Mouse (Mus musculus) MEL (cell line): ENCODE data around the gene Ttc34. TPM values are rescaled to one million over a fixed set of nuclear protein-coding genes. Genes with fewer than 3 reads are reported as not detected.

Experiments
- DNase-seq: peaks from one replicate; pipeline ENCODE4 v3.0.0; 2011; ENCODE audit warnings: low read depth, low spot score
- H3K27ac ChIP-seq: 2 replicates; pipeline ENCODE4 v1.5.1; 2012; ENCODE audit warnings: low read depth, mild to moderate bottlenecking, control low read depth, low read length, moderate library complexity; ENCODE audit not compliant: control insufficient read depth
- H3K27me3 ChIP-seq, 2 experiments: fragments of 150-350 bp in 1 of 2; sonication (generic) in 1 of 2; 2 replicates each; pipeline ENCODE4 v1.6.1; 2012; ENCODE audit warnings: low read length in 2 of 2, mild to moderate bottlenecking in 2 of 2, improper control_type of control experiment in 1 of 2, moderate library complexity in 1 of 2; ENCODE audit not compliant: insufficient read depth in 2 of 2, control insufficient read depth in 1 of 2
- H3K36me3 ChIP-seq, 2 experiments: 2 replicates each; pipeline ENCODE4 v1.6.1; 2012 to 2014; ENCODE audit warnings: low read length in 2 of 2, improper control_type of control experiment in 1 of 2, inconsistent platforms in 1 of 2, mild to moderate bottlenecking in 1 of 2; ENCODE audit not compliant: insufficient read depth in 2 of 2, control insufficient read depth in 1 of 2
- H3K4me1 ChIP-seq, 2 experiments: fragments of 150-350 bp in 1 of 2; sonication (generic) in 1 of 2; 2 replicates each; pipeline ENCODE4 v1.6.1; 2012; ENCODE audit warnings: low read length in 2 of 2, improper control_type of control experiment in 1 of 2, mild to moderate bottlenecking in 1 of 2; ENCODE audit not compliant: insufficient read depth in 2 of 2, control insufficient read depth in 1 of 2
- H3K4me3 ChIP-seq, 2 experiments: fragments of 150-350 bp in 1 of 2; sonication (generic) in 1 of 2; 2 replicates each; pipeline ENCODE4 v1.5.1; 2012; ENCODE audit warnings: low read depth in 2 of 2, low read length in 2 of 2, mild to moderate bottlenecking in 2 of 2, moderate library complexity in 2 of 2, control low read depth in 1 of 2, improper control_type of control experiment in 1 of 2; ENCODE audit not compliant: control insufficient read depth in 1 of 2, insufficient read depth in 1 of 2
- H3K79me2 ChIP-seq: 2 replicates; pipeline ENCODE4 v1.6.1; 2012; ENCODE audit warnings: mild to moderate bottlenecking, low read length, moderate library complexity; ENCODE audit not compliant: control insufficient read depth, poor library complexity, insufficient read depth
- H3K9ac ChIP-seq: 2 replicates; pipeline ENCODE4 v1.6.1; 2012; ENCODE audit warnings: low read depth, mild to moderate bottlenecking, control low read depth, low read length, moderate library complexity; ENCODE audit not compliant: control insufficient read depth, poor library complexity, severe bottlenecking
- H3K9me3 ChIP-seq: fragments of 150-350 bp; sonication (generic); replicated peaks from 2 replicates; pipeline ENCODE4 v1.6.1; 2012; ENCODE audit warnings: mild to moderate bottlenecking, low read length, improper control_type of control experiment, moderate library complexity; ENCODE audit not compliant: insufficient read depth
- CHD1 ChIP-seq: IDR thresholded peaks from 2 replicates; pipeline ENCODE4 v1.6.1; 2012; ENCODE audit warnings: low read depth, mild to moderate bottlenecking, inconsistent platforms, low read length, improper control_type of control experiment
- CTCF ChIP-seq, 3 experiments: IDR thresholded peaks in 2 of 3; conservative IDR thresholded peaks in 1 of 3; 2 replicates each; pipeline ENCODE4 v1.5.1; 2011 to 2012; ENCODE audit warnings: low read length in 3 of 3, low read depth in 2 of 3, mild to moderate bottlenecking in 2 of 3, improper control_type of control experiment in 1 of 3, inconsistent platforms in 1 of 3, mixed read lengths in 1 of 3, moderate library complexity in 1 of 3; ENCODE audit not compliant: control insufficient read depth in 1 of 3, insufficient read depth in 1 of 3, poor library complexity in 1 of 3, severe bottlenecking in 1 of 3
- ETS1 ChIP-seq: IDR thresholded peaks from 2 replicates; pipeline ENCODE4 v1.6.1; 2012; ENCODE audit warnings: low read depth, mild to moderate bottlenecking, inconsistent platforms, low read length, improper control_type of control experiment, moderate library complexity
- GABPA ChIP-seq: IDR thresholded peaks from 2 replicates; pipeline ENCODE4 v1.6.1; 2012; ENCODE audit warnings: low read depth, mild to moderate bottlenecking, inconsistent platforms, low read length, improper control_type of control experiment, moderate library complexity
- JUND ChIP-seq: IDR thresholded peaks from 2 replicates; pipeline ENCODE4 v1.6.1; 2011; ENCODE audit warnings: low read depth, mild to moderate bottlenecking, improper control_type of control experiment, low read length
- MAFK ChIP-seq: IDR thresholded peaks from 2 replicates; pipeline ENCODE4 v1.6.1; 2011; ENCODE audit warnings: low read depth, mild to moderate bottlenecking, low read length, improper control_type of control experiment, borderline replicate concordance
- MAX ChIP-seq: IDR thresholded peaks from 2 replicates; pipeline ENCODE4 v1.6.1; 2011; ENCODE audit warnings: low read length, improper control_type of control experiment
- MAZ ChIP-seq: IDR thresholded peaks from 2 replicates; pipeline ENCODE4 v1.6.1; 2012; ENCODE audit warnings: low read depth, mild to moderate bottlenecking, inconsistent platforms, low read length, improper control_type of control experiment
- MXI1 ChIP-seq: IDR thresholded peaks from 2 replicates; pipeline ENCODE4 v1.6.1; 2011; ENCODE audit warnings: mild to moderate bottlenecking, low read depth, low read length, improper control_type of control experiment
- MYC ChIP-seq: IDR thresholded peaks from 2 replicates; pipeline ENCODE4 v1.6.1; 2011; ENCODE audit warnings: low read depth, mild to moderate bottlenecking, low read length, improper control_type of control experiment, moderate library complexity
- NELFE ChIP-seq: IDR thresholded peaks from 2 replicates; pipeline ENCODE4 v1.6.1; 2011; ENCODE audit warnings: low read depth, low read length, improper control_type of control experiment
- POLR2A ChIP-seq, 2 experiments: IDR thresholded peaks; 2 replicates each; pipeline ENCODE4 v1.6.1; 2011 to 2012; ENCODE audit warnings: low read length in 2 of 2, mild to moderate bottlenecking in 2 of 2, control low read depth in 1 of 2, improper control_type of control experiment in 1 of 2, low read depth in 1 of 2, moderate library complexity in 1 of 2; ENCODE audit not compliant: control insufficient read depth in 1 of 2, insufficient read depth in 1 of 2, poor library complexity in 1 of 2
- RCOR1 ChIP-seq: IDR thresholded peaks from 2 replicates; pipeline ENCODE4 v1.6.1; 2012; ENCODE audit warnings: low read depth, mild to moderate bottlenecking, inconsistent platforms, low read length, improper control_type of control experiment
- SIN3A ChIP-seq: IDR thresholded peaks from 2 replicates; pipeline ENCODE4 v1.6.1; 2012; ENCODE audit warnings: low read length, improper control_type of control experiment, inconsistent platforms
- TCF12 ChIP-seq: IDR thresholded peaks from 2 replicates; pipeline ENCODE4 v1.6.1; 2014; ENCODE audit warnings: low read depth, mild to moderate bottlenecking, inconsistent platforms, low read length, improper control_type of control experiment, moderate library complexity
- USF2 ChIP-seq, 2 experiments: IDR thresholded peaks; 2 replicates each; pipeline ENCODE4 v1.6.1; 2011 to 2012; ENCODE audit warnings: improper control_type of control experiment in 2 of 2, low read length in 2 of 2, borderline replicate concordance in 1 of 2, inconsistent platforms in 1 of 2, low read depth in 1 of 2, mild to moderate bottlenecking in 1 of 2; ENCODE audit not compliant: insufficient read depth in 1 of 2
- ZKSCAN1 ChIP-seq: IDR thresholded peaks from 2 replicates; pipeline ENCODE4 v1.6.1; 2012; ENCODE audit warnings: low read depth, mild to moderate bottlenecking, inconsistent platforms, low read length, improper control_type of control experiment, moderate library complexity
- ZNF384 ChIP-seq: IDR thresholded peaks from 2 replicates; pipeline ENCODE4 v1.6.1; 2012; ENCODE audit warnings: low read depth, mild to moderate bottlenecking, inconsistent platforms, low read length, improper control_type of control experiment
- polyA plus RNA-seq, 2 experiments: library from polyadenylated mRNA; stranded (reverse) in 1 of 2; unstranded in 1 of 2; fragments of >175 nt in 1 of 2; fragments of >200 nt in 1 of 2; gene quantifications; 2 replicates each; pipeline versions ENCODE4 v1.2.1 to v1.2.4; 2012; ENCODE audit warnings: low replicate concordance in 2 of 2, low read depth in 1 of 2; ENCODE audit not compliant: insufficient read length in 2 of 2, insufficient read depth in 1 of 2, missing spikeins in 1 of 2
- total RNA-seq: library from RNA; depleted of rRNA; stranded (reverse); fragments of 300-350 nt; gene quantifications from 2 replicates; pipeline ENCODE4 v1.2.3, GENCODE M21; 2012

Ttc34 gene
- total and polyA plus RNA-seq, 3 experiments = not detected

DNA sequence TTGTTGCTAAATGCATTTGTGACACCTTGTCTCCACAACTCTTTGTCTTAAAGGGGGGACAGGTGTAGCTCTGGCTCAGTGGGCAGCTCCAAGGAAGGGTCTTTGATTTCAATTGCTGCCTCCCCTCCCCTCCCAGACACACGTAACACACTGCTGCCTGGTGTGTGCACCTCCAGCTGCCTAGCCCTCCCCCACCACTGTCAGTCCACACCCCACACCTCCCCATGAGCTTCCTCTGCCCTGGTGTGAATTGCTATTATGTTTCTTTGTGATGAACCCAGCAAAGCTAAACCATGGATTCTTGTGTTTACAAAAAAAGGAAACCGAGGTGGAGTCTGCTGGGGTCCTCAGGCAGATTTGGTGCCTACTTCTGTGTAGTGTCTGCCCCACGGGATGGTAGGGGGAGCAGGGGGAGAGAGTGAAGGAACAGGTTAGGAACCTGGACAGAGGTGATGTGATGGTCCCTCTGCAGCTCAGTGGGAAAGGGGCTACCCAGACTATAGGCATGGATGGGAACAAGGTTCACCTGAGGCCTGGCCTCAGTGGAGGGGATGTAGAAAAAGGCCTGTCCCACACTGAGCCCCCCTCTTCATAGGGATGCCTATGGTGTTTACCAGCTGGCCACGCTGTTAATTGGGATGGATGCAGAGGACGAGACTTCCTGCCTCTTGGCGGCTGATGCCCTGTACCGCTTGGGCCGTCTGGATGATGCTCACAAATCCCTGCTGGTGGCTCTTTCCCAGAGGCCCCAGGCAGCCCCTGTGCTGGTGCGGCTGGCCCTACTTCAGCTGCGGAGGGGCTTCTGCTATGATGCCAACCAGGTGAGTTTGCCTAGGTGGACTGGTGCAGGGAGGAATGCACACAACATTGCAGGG is 20.3 kb downstream of the Ttc34 start:
- no peaks in the 10 kb centered on the region for H3K79me2 ChIP-seq
- H3K4me1 ChIP-seq = no peaks in the 10 kb centered on the region
- no peaks in the 10 kb centered on the region; a peak in 1 of 4 replicates for H3K27me3 ChIP-seq
- DNase-seq = no peak
- H3K9me3 ChIP-seq = no peaks in the 10 kb centered on the region
- H3K4me3 ChIP-seq = no peak overlapping the region
- H3K27ac ChIP-seq = no peak overlapping the region
- H3K36me3 ChIP-seq = no peaks in the 10 kb centered on the region
- TF ChIP-seq NELFE (no peak), JUND (no peak), MAZ (no peak), MAFK (no peak), SIN3A (no peak), RCOR1 (no peak), CTCF (IDR thresholded peaks at IDR 0.05 in 2 of 3, conservative IDR thresholded peaks at IDR 0.05 in 1 of 3; ENCODE audit: control insufficient read depth in 1 of 3, insufficient read depth in 1 of 3, low read depth in 2 of 3, low read length in 3 of 3, poor library complexity in 1 of 3, severe bottlenecking in 1 of 3) (no peak), CHD1 (no peak), MYC (no peak), ZKSCAN1 (no peak), POLR2A (IDR thresholded peaks at IDR 0.05; ENCODE audit: control insufficient read depth in 1 of 2, insufficient read depth in 1 of 2, low read depth in 1 of 2, low read length in 2 of 2, poor library complexity in 1 of 2) (no peak), ETS1 (no peak)
- no peak overlapping the region for H3K9ac ChIP-seq

GRCm38 (mm10) chr4:154858601-154859000 is 21.3 kb downstream of the Ttc34 start:
- Histone ChIP-seq H3K4me1 (no peaks in the 10 kb centered on the region), H3K4me3 (no peak overlapping the region), H3K9ac (no peak overlapping the region), H3K36me3 (no peaks in the 10 kb centered on the region), H3K27me3 (no peaks in the 10 kb centered on the region; a peak in 1 of 4 replicates), H3K27ac (no peak overlapping the region), H3K79me2 (no peaks in the 10 kb centered on the region), H3K9me3 (no peaks in the 10 kb centered on the region)
- no peak for TF ChIP-seq MAX
- TF ChIP-seq MYC = no peak
- TF ChIP-seq MXI1 = no peak
- TF ChIP-seq NELFE = no peak
- TF ChIP-seq TCF12 = no peak
- TF ChIP-seq GABPA = no peak
- TF ChIP-seq USF2 (IDR thresholded peaks at IDR 0.05; ENCODE audit: borderline replicate concordance in 1 of 2, insufficient read depth in 1 of 2, low read depth in 1 of 2, low read length in 2 of 2) = no peak
- TF ChIP-seq ZNF384 = no peak
- no peak for DNase-seq
